Mouse (Mus musculus) adrenal gland, postnatal 10 days (tissue): ENCODE measurements around the gene Ibsp. TPM values are rescaled to one million over a fixed set of nuclear protein-coding genes. Genes with fewer than 3 reads are reported as not detected.
A peak's percentile ranks its signal among the peaks of the same experiment; 100 is the strongest.

Experiments
- DNase-seq: peaks from one replicate; pipeline ENCODE4 v3.0.0; 2021; ENCODE audit warnings: mixed read lengths
- long read RNA-seq, 2 experiments: library from polyadenylated mRNA; stranded (forward); transcript quantifications; one replicate each; pipeline ENCODE4 v2.0.0; 2021
- total RNA-seq, 2 experiments: library from RNA; stranded (reverse); gene quantifications; 2 replicates each; pipeline ENCODE4 v1.2.3; 2021

The Ibsp gene
- 10 to 100 TPM in 1 of 2 experiments, not detected in 1; 16.2 TPM for total RNA-seq
- long read RNA-seq, experiment 1, transcript Ibsp-201 (7 exons, 2,068 nt): major isoform, 17 of 20 reads
- long read RNA-seq, experiment 1, partial matches to known transcripts: 2 of 20 reads
- long read RNA-seq, experiment 1, other reads (novel, unspliced or antisense): 1 of 20 reads
- long read RNA-seq, experiment 2, partial matches to known transcripts: 0 of 2 reads
- long read RNA-seq, experiment 2, other reads (novel, unspliced or antisense): 0 of 2 reads

GRCm38 (mm10) chr5:104298994-104299393 is at the start of gene Ibsp:
TSS of gene Ibsp (plus strand) at chr5:104299171.
- DNase-seq: no peak

DNA sequence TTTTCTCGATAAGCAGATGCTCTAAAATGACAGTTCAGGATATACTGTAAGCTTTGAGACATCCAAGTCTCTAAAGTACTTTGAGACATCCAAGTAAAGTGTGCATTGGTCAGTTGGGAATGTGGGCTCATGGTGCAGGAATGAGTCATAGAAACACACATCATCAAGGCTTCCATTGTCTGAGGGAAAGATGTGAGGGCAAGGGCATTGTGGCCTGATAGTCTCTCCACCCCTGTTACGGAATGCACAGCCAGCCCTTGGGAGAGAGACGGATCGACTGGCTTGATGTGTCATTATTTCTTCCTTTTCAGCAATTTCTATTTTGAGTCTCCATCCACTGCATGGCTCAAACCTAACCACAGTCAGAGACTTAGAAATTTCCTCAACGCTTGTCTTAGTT is 47.2 kb upstream of the Ibsp start:
- DNase-seq: no peak

GRCm38 (mm10) chr5:104256585-104256984 is 42.4 kb upstream of the Ibsp start:
- DNase-seq: no peak

GRCm38 (mm10) chr5:104261908-104262461 is 37.0 kb upstream of the Ibsp start:
- no peak for DNase-seq

GRCm38 (mm10) chr5:104263014-104263776 is 35.8 kb upstream of the Ibsp start:
- no peak for DNase-seq

- DNase-seq: no peak
These were observed 4.8 kb upstream of the Ibsp start for GRCm38 (mm10) chr5:104294201-104294600.

DNA sequence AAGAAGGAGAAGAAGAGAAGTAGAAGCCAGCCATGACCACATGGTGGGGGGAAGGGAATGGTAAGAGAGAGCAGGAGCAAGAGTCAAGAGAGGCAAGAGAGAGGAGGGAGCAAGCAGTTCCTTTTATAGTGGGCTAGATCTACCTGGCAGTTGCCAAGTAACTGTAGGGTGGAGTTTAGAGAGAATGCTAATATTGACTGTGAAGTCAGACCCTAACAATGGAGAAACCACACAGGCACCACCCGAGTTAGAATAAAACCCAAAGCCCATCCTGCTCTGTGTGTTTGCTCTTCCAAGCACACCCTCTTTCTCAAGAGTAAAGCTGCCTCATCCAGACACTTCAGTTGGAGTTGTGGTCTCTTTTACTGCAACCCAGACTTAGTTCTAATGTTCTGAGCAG is 15.1 kb downstream of the Ibsp start:
- no peak for DNase-seq

- DNase-seq: no peak
These were observed 26.1 kb downstream of the Ibsp start, which contains the start of gene Mepe for GRCm38 (mm10) chr5:104325029-104325428. TSS of gene Mepe (plus strand) at chr5:104325329.

DNA sequence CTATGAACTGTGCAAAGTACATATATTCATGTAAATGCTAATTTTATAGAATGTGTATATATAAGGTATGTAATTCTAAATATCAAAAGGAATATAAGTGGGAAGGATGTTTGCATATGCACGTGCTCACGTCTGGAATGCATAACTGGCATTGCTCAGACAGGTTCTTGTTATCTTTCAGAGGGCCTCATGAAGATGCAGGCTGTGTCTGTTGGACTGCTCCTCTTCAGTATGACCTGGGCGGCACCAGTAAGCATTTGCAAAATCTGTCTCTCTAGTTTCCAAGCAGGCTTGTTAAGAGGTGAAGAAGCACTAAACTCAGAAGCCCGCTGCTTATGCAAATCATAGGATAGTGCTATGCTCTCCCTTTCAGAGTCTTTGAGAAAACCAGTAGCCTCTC is 27.9 kb downstream of the Ibsp start:
- DNase-seq: no peak

- no peak for DNase-seq
These were observed 28.4 kb downstream of the Ibsp start for GRCm38 (mm10) chr5:104327389-104327788.

- no peak for DNase-seq
These were observed 28.9 kb downstream of the Ibsp start for GRCm38 (mm10) chr5:104327876-104328275.

GRCm38 (mm10) chr5:104328317-104328850 is 29.4 kb downstream of the Ibsp start:
- no peak for DNase-seq

DNA sequence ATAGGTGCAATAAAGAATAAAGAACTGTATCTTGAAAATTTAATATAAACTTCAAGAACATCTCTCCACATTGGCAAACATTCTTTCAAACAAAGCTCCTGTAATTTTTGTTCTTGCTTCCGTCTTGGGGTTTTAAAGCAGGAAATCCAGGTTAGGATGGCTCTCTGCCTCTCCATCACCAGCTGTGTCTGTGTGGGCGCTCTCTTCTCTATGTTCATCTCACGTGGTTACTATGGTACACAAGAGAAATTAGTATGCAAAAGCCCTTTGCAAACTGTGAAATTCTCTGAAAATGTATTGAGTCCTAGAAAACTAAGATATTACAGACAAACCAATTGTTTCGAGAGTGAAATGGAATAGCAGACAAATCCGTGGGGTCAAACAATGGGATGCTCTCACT is 30.4 kb downstream of the Ibsp start:
- no peak for DNase-seq

GRCm38 (mm10) chr5:104330088-104330487 is 31.1 kb downstream of the Ibsp start:
- DNase-seq: no peak

DNA sequence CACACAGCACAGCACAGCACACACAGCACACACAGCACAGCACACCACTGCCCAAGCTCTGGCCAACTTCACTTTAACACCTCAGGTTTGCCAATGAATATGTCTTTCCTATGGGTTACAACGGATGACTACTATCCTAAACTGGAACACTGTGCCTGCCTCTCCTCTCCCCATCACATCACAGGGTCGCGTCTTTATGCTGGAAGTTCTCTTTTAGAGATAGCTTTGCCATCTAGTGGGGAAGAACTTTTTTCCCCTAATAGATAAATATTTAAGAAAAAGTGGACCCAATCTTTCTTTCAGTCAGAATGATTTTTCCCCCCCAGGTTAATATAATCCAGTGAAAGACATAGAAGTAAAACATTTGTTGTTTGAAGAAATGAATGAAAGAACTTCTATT is 33.3 kb downstream of the Ibsp start:
- DNase-seq: no peak

- DNase-seq: peak; percentile 82
These were observed 34.3 kb downstream of the Ibsp start for GRCm38 (mm10) chr5:104333231-104333640.

GRCm38 (mm10) chr5:104333643-104334042 is 34.7 kb downstream of the Ibsp start:
- DNase-seq: no peak

- no peak for DNase-seq
These were observed 35.5 kb downstream of the Ibsp start for GRCm38 (mm10) chr5:104334516-104334915.

DNA sequence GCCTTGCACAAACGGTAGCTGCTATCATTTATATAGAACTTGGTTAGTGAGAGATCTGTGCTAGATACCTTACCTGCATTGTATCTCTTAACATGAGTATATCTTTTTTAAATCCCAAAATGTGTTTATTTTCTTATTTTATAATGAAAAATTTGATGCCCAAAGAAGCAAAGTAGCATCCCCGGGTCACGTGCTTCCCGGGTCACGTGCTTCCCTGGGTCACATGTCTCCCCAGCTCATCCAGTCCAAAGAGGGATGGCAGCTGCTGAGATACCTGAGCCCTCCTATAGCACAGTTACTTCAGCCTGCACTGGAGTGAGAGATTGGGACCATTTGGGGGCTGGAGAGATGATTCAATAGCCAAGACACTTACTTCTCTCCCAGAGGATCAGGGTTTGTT is 37.0 kb downstream of the Ibsp start:
- DNase-seq: no peak

- DNase-seq: no peak
These were observed 38.5 kb downstream of the Ibsp start for GRCm38 (mm10) chr5:104337491-104337890.

GRCm38 (mm10) chr5:104339009-104339408 is 40.0 kb downstream of the Ibsp start:
- no peak for DNase-seq

- DNase-seq: peak; percentile 37
These were observed 40.9 kb downstream of the Ibsp start for GRCm38 (mm10) chr5:104339706-104340512.

DNA sequence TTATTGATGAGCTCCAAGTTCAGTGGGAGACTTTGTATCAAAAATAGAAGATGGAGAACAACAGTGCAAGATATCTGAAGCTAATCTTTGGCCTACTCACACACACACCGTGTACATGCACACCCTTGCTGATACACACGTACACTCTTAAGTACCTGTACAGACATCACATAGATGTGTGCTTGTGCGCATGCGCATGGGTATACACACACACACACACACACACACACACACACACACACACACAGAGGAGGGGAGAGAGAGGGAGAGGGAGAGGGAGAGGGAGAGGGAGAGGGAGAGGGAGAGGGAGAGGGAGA is 41.5 kb downstream of the Ibsp start:
- DNase-seq: no peak
